Mouse (Mus musculus) inflammation-experienced regulatory T-cells, adult 6 months (primary cell): ENCODE data around the gene Tmem132a. TPM values are rescaled to one million over a fixed set of nuclear protein-coding genes. Genes with fewer than 3 reads are reported as not detected.
A peak's percentile ranks its signal among the peaks of the same experiment; 100 is the strongest.

ENCODE experiments used
- ATAC-seq: one replicate; pipeline ENCODE4 v1.8.0; 2017
- polyA plus RNA-seq, 3 experiments: library from polyadenylated mRNA; unstranded; fragments of 100-300 nt; shearing (Covaris generic); gene quantifications; one replicate each; pipeline ENCODE4 v1.2.1; 2017

Tmem132a gene
- 1 to 10 TPM in 1 of 3 experiments, under 1 TPM in 1, not detected in 1; 0.86 to 1.0 TPM for polyA plus RNA-seq

DNA sequence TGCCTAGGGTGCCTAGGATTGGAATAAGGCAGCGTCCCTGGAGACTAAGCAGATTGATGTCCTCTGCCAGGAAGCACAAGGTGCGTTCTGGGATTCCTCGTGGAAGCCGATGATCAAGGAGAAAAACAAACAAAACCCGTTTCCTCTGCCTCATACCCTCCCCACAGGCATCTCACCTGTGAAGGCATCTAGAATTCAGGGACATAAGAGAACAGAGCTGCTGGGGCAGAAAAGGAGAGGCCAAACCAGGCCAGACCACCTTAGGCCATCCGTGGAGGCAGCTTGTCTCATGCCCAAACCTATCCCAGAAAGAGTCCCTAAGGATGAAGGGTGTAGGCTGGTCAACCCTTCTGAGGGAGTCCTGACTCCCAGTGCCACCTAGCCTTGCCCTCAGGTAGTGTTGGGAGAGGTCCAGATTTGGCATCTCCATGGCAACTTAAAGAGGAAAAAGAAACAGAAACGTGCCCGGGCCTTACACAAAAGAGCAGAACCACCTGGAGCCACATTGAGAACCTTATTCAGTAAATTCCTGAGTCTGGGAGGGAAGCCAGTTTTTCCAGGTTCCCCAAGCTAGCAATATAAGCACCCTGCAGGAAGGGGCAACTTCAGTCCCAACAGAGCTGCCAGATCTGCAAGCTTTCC is at the start of gene Tmem132a:
TSS of gene Tmem132a (minus strand) at position 55 of the 642 bp plus-strand sequence.
- ATAC-seq, result no peak

DNA sequence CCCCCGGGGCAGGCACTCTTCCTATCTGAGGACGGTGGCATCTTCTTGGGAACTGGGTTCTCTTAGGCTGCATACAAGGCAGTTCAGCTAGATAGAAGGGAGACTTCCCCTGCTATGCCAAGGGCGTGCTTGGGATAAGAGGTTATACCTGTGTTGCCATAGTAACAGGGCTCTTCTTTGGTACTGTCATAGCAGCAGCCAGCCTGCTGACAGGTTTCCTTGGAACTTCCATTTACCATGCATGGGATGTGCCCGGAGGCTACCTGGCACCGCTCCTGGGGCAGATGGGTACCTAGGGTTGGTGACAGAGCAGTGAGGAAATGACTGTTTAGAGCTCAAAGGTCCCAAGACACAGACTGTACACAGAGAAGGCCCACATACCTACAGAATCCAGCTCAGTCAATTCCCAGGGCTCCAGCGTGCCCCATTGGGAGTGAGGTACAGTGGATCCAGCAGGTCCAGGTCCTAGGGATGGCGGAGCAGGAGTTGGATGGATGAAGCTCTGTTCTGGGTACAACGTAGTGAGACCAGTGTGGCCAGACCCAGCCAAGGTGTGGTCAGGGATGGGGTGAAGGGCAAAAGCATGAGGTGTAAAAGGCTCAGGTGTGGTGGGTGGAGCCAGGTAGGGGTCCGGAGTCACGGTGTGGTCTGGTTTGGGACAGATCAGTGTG is 48.7 kb upstream of the Tmem132a start:
- ATAC-seq, result no peak

DNA sequence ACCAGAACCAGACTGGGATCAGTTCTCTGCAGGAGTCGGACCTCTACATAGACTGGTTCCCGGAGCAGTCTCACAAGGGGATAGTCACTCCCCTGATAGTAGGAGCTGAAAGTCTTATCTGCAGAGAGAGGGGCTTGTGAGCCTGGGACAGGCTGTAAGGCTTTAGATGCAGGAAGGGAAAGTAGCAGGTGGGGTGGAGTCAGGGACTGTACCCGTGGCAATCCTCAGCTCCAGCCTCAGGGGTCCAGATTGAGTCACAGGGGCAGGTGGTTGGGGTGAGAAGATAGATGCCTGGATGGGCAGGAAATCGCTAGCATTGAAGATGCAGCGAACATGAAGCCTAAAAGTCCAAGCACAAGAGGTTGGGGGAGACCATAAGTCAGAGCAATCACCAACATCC is 46.8 kb upstream of the Tmem132a start:
- ATAC-seq, result no peak

DNA sequence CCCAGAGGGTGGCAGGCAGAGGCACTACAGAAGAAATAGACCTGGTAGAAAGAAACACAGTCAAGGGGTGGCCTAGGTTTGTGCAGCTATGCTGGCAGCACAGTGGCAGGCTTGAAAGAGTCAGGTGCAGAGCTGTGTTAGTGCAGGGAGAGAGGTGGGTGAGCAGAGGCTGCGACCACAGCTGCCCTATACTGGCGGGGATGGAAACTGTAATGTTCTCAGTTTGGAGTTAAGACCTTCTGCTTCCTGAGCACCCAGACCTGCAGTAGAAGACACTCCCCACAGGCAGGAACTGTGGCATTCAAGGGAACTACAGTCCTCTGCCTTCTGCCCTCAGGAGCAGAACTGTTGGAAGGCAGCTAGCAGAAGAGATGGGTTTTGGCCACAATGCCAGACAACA is 45.1 kb upstream of the Tmem132a start:
- ATAC-seq, result no peak

DNA sequence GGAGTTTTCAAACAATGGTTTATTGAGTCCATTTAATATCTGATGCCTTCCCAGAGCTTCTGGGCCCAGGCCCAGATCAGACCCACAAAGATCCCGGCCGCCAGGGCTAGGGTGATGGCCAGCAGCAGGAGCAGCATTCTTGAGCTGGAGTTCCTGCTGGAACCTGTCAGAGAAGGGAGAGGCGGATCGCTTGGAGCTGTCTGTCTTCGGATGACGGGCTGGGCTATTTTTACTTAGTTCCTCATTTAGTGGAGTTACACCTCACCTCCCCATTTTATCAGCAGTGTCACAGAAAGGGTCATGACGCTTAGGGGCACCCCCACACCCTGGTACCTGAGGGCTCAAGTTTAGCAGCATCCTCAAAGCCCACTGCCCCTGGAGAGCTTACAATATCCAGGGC is 44.6 kb upstream of the Tmem132a start:
- ATAC-seq, result no peak

DNA sequence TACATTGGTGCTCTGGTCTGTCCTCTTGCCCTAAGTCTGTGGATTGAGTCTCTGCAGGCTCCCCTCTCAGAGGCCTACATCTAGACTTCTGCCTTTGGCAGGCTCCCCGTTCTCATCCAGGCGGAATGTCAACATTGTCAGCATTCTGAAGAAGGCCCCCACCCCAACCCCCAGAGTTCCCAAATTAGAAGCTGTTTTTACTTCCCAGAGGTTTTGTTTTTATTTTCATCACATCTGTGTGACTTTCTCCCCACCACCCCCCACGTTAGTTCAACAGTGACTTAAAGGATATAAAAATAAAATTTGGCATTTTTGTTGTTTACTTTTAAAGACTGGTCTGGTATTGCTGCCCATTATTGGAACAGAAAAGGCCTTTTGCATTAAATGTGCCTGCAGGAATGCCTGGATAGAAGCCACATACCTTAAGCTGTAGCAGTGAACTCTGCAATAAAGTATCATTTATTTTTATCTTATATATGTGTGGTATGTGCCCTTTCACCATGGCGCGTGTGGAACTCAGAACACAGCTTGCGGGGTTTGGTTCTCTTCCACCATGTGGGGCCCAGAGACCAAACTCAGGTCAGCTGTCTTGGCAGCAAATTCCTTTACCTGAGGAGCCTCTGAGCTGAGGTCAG is 39.5 kb upstream of the Tmem132a start:
- ATAC-seq, result no peak

DNA sequence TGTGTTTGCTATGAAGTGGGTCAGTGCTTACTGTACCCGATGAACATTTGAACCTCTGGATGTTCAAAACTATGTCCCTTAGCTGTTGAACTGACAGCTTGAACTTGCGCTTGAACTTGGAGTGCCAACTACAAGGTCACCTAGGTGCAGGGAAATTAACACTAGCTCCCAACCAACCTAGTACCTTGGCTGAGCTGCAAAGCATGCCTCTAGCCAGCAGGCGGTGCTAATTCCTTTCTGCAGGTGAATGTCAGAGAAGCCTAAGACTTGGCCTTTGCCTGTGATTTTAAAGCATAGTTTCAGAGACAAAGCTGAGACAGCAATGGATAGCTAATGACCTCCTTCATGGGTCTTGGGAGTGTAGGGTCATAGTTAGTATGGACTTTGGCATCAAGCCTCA is 38.2 kb upstream of the Tmem132a start:
- ATAC-seq, result peak; percentile 48

DNA sequence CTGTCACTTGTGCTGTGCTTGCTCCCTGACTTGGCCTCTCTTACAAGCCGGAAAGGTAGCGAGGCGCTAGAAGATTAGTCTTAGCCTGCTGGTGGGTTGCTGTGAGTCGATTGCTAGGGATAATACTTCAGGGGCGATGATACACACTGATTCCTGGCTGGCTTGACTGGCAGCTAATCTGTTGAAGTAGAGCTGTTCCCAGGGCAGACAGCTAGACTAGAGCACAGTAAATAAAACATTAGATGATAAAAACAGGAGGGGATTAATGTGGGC is 35.9 kb upstream of the Tmem132a start:
- ATAC-seq, result no peak

DNA sequence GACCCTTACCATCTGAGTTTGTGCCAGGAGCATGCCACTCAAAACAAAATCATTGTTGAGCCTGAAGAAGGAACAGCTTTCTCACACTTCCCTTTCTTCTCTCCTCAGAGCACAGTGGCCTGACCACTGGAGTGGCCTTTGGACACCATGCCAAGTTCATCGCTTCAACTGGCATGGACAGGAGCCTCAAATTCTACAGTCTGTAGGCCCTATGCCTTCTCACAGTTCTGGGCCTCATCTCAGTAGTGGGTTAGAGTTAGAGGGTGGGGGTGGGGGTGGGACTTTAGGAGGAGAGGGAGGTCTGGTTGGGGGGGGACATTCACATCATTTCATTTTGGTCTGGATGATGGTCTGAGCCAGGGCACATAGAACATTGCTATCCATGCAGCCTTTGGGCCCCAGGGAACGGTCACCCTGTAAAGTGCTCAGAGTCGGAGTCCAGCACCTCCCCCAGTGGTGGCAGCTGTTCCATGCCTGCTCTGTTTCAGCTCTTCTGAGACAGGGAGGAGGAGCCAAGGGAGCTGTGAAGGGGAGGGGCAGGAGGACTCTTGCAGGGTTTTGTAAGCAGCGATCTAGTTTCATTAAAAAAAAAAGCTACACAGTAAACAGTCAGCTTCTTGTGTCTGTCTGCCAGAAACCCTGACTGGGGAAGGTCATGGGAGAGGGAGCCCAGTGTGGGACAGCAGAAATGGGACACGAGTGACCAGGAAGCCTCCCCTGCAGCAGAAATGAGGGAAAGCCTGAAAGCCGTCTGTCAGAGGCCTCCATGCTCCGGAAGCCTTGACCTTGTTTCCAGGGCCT is 35.4 kb upstream of the Tmem132a start:
- ATAC-seq, result no peak

DNA sequence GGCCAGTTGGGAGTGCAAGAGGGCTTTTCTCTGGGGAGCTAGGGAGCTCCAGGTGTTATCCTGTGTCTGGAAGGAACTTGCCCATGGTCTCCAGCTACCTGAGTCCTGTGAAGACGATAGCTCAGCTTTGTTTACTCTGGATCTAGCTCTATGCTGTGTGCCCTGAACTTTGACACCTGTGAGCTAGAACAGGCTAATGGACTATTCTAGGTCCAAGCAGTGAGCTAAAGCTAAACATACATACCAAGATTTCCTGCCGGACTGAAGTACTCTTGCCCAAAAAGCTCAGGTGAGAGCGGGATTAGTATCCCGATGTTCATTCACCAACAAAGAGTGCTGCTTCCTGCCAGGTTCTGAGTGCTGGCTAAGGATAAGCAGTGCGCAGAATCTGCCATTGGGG is 34.8 kb upstream of the Tmem132a start:
- ATAC-seq, result no peak

DNA sequence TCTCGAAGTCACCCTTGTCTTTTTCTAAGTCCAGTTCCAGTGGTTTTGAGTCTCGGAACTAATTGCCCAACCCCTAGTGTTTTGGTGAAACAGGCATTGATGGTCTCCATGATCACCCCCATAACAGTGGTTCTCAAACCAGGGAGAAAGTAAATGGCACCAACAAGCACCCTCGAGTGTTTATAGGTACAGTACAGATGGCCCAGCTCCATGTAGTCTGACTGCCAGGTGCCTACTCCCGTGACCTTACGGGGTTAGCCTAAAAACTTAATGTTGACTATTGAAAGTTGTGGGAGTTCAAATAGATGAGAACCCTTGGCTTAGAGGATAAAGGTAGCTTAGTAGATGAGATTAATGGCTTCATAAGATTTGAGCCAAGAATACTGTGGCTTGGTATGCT is 31.3 kb upstream of the Tmem132a start:
- ATAC-seq, result no peak

DNA sequence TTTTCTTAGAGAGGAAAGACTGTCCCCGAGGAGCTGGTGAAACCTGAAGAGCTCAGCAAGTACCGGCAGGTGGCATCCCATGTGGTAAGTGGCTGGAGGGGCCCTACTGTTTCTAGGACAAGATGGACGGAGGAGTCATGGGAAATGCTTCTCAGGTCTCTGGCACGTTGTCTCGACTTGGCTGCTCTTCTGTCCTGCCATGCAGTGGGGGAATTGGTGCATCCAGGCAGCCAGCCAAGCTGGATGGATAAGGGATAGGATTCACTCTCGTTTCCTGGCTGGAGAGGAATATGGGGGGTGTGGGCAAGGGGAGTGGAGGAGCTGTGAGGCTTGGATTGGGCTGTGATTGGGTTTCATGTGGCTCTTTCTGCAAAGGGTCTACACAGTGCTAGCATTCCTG is 30.6 kb upstream of the Tmem132a start:
- no peak for ATAC-seq

DNA sequence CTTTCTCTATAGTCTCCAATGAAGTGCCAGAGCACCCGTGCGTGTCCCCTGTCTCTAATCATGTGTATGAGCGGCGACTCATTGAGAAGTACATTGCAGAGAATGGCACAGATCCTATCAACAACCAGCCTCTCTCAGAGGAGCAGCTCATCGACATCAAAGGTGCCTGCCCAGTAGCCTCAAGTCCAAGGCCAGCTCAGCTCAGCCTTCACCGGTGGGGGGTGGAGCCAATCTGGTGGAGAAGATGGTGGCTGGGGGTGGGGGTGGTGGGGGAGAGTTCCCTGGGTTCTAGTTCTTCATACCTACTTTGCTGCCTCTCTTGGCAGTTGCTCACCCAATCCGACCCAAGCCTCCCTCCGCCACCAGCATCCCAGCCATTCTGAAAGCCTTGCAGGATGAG is 27.8 kb upstream of the Tmem132a start:
- ATAC-seq, result no peak

DNA sequence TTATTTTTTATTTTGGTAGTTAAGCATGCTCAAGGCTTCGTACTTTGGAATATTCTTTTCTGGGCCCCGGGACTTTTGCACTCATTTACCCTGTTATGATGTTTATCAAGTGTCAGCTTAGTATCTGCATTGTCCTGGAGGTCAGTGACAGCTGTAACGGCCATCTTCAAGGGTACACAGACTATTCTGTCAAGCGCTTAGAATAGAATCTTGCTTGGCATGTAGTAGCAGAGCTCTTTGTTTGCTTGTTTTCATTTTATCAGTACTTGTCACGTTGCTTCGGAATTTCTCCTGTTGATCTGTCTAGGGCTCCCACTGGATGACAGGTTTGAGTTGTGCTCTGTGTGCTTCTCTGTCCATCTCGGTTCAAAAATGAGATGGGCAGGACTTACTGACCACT is 27.1 kb upstream of the Tmem132a start:
- ATAC-seq, result no peak

DNA sequence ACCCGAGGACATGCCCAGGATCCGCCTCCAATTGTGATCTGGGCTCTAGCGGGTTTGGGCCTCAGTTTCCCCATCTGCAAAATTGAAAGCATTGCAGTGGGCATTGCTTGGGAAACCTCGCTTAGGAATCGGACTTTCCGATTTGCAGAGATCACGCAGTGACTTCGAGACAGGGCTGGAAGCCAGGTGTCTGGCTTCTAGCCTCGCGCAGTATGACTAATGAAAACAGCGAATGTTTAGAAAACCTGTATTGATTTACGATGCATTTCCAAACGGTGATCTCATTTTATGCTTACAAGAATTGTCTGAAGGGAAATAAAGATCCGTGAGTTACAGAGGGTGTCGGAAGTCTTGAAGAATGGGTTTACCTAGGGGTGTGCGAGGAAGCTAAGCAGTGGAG is 26.0 kb upstream of the Tmem132a start:
- no peak for ATAC-seq

DNA sequence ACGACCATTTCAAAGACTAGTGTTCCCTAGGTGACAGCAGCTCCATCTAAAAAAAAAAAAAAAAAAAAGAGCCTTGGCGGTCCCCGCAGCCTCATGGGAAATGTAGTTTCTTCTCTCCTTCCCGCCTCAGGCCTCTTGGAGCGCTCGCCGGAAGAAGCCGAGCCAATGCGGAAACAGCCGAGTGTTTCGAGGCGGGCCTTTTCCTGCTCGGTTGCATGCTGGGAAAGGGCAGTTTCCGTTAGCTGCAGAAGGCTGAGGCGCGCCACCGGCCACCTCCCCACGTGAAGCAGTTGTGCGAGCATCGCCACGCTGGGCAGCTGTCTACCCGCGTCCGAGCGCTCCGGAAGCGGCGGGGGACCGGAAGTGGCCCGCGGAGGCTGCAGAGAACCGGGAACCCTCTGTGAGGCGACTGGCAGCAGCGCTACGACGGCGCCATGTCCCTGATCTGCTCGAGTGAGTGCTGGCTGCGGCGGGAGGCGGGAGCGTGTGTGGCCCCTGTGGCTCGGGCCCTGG is 25.3 kb upstream of the Tmem132a start, which contains the start of gene Prpf19:
TSS of gene Prpf19 (plus strand) at position 216 of the 513 bp plus-strand sequence.
- ATAC-seq, result peak; percentile 99

DNA sequence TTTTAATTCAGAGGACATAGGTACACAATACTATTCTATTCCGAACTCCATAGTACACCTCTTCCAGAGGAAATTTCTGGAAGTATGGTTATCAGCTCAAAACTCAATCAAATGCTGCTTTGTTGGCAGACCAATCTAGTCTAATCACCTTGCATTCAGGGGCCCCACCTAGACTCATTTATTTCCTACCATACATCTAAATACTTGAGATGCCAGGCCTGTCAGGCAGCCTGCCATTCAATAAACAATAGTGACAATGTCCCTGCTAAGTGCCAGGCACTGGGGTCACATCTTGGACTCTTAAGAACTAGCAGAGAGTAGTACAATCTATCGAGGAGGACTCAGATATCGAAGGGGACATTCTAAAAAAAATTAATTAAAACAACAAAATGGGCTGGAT is 22.5 kb upstream of the Tmem132a start:
- ATAC-seq, result no peak

DNA sequence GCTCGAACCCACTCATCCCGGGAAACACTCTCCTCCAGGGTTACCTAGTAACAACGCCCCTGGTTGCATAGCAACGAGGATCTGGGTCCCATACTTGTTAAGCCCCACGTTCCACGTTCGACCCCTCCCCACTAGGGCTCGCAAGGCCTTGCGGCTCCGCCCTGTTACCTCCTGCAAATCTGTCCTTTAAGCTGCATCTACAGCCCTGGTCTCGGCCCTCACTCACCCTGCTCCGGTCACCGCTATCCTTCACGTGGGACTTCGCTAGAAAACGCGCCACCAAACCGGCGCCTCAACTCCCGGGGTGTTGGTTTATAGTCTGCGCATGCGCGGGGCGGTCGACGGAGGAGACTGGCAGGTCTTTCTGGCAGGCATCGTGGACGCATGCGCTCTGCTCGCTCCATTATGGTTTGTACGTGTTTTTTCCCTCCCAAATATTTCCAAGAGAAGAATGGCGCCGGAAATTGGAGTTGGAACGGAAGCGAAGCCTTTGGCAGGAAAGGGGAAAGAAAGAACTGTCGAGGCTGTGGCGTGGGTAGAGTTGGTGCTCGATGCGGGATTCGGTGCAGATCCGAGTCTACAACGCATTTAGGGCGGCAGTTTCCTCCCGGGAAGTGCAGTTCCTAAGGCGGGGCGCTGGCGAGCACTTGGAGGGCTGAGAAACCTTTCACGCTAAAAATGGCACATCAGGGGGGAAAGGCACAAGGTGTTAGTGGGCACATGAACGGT is 11.8 kb upstream of the Tmem132a start, which contains the start of gene Tmem109:
TSS of gene Tmem109 (minus strand) at position 576 of the 729 bp plus-strand sequence.
- ATAC-seq, result peak; percentile 85

DNA sequence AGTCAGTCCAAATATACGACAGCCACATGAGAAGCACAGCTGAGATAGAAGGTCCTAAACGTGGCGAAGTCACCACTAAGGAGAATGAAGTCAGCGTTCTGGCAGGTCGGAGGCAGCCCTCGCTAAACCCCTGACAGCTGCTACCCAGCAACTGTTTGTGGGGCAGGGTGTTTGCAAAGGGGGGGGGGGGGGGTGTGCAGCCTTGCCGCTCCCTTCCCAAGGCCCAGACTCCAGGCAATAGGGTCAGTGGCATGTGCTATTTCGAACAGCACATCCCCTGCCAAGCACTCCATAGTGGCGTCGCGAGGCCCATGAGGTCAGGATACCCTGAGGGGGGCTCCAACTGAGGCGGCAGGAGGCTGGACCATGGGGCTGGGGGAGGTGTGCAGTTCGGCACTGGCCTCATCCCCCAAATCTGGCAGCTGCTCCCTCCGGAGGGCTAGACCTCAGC is 11.3 kb upstream of the Tmem132a start:
- ATAC-seq, result peak; percentile 12

DNA sequence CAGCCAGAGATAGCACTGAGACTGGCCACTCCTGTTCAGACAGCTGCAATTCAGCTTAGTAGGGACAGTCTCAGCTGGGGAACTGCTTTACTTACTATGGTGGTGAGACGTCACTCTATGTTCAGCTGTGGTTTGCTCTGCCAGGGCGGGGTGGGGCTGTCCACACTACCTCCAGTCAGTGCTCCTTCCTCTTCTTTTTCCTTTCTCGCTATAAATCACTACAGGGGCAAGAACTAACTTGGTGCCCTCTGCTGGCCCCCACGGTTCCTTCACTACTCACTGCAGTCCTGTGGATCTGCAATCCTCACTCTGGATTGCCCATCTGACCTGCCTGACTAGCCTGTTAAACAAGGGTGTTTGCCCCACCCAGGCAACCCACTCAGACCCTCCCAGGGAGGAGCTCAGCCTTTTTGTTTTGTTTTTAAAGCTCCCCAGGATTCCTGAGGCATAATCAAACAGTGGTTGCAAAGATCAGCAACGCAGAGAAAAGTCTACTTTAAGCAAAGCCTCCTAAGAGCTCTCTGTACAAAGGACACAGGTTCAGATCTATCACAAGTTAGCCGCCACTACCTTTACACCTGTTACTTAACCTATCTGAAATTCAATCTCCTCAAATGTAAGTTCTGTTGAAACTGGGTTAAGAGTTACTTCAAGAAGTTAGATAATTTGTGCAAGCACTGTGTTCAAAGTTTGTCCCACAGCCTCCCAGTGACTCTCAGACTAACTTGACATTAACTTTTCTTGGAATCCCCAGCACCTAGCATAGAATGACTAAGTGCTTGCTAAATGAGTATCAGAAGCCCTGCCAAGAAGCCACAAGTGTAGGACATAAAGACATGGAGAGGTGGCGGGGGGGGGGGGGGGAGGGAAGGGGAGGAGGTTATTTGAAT is 10.6 kb upstream of the Tmem132a start:
- ATAC-seq, result peak; percentile 58

DNA sequence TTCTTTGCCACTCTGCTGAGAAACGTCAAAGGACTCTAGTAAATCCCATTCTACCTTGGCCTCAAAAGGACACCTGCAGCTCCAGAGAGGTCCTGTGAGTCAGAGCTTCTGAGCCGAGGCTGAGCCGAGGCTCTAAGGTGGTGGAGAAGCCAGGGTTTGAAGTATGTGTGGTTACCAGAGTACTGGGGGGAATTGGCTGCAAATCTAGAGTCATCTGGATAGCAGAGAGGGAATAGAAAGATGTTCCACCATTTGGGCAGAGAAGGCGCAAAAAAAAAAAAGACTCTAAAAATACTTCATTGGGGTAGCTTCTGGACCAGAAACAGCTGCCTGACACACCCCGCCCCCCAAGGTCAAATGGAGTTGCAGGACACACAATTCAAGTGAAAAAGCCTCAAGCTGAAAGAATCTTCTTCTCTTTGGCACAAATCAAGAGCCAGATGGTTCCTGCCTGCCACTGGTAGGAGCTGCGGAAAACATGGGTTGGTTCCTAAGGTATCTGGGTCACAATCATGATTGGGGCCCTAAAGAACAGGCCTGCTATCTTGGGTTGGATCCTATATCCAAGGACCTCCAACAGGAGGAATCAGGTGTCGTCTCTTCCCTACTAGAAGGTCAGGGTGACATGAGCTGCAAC is 8.6 kb upstream of the Tmem132a start:
- no peak for ATAC-seq
